Mouse (Mus musculus): ENCODE results near the gene Kcna5.

- TF ChIP-seq MAFK (IDR thresholded peaks at IDR 0.05; ENCODE audit: insufficient read depth, low read depth, low read length) (no peak), CHD2 (IDR thresholded peaks at IDR 0.05; ENCODE audit: low read depth, low read length) (no peak), ZNF384 (IDR thresholded peaks at IDR 0.05; ENCODE audit: low read depth, low read length) (no peak), HCFC1 (IDR thresholded peaks at IDR 0.05; ENCODE audit: borderline replicate concordance, insufficient read depth, low read length) (no peak), ZC3H11A (IDR thresholded peaks at IDR 0.05; ENCODE audit: borderline replicate concordance, low read depth, low read length) (no peak)
Observed at GRCm38 (mm10) chr6:126497878-126498277, 37.3 kb downstream of the Kcna5 start.

All from ES-E14 (cell line).